8 mouse cellular contexts compared by ENCODE assay signal in genomic region chr4:114821567-114822192, GRCm38 (mm10). TPM values are rescaled to one million over a fixed set of nuclear protein-coding genes. Genes with fewer than 3 reads are reported as not detected.
DNase-seq lines count a peak whose midpoint lies in the region; ATAC-seq and TF ChIP-seq lines count a peak whose summit lies in the region.

Gene Gm12830, plus strand, starts transcription at chr4:114821722.

- 1% methylated on average over 51 of the region's 51 CpGs for WGBS in forebrain, embryonic 16.5 days
- 3% methylated on average over 51 of the region's 51 CpGs for WGBS in large intestine, adult 2 months

- no peak for TF ChIP-seq CTCF in ES-Bruce4 (IDR thresholded peaks at IDR 0.05; ENCODE audit: low read depth, low read length)

- no peak for TF ChIP-seq POLR2A in ES-Bruce4 (IDR thresholded peaks at IDR 0.05; ENCODE audit: insufficient read depth, low read length)

- intact Hi-C loops in heart, postnatal 25 days (cut with DNase I), result no loop called here

- H3K9me3 ChIP-seq in ES-Bruce4 (replicated peaks; ENCODE audit: control insufficient read depth, insufficient read depth, low read length, poor library complexity, severe bottlenecking), result no peaks in the 10 kb centered on the region
- H3K9me3 ChIP-seq in forebrain, embryonic 16.5 days (ENCODE audit: control insufficient read depth, low read length), result no peaks in the 10 kb centered on the region

- no peaks in the 10 kb centered on the region for H3K36me3 ChIP-seq in ES-Bruce4 (ENCODE audit: control insufficient read depth, insufficient read depth, low read length, poor library complexity, severe bottlenecking)
- no peaks in the 10 kb centered on the region for H3K36me3 ChIP-seq in forebrain, embryonic 16.5 days (ENCODE audit: control insufficient read depth, insufficient read depth)

- peak; percentile 68 for ATAC-seq in forebrain, embryonic 16.5 days

- H3K27me3 ChIP-seq in ES-Bruce4 (ENCODE audit: control insufficient read depth, insufficient read depth, low read length, poor library complexity, severe bottlenecking), result no peaks in the 10 kb centered on the region
- peaks cover 38% of the 10 kb centered on the region for H3K27me3 ChIP-seq in forebrain, embryonic 16.5 days (replicated peaks; ENCODE audit: control insufficient read depth, insufficient read depth, low read length)

- no peak for TF ChIP-seq EP300 in ES-Bruce4 (IDR thresholded peaks at IDR 0.05; ENCODE audit: insufficient read depth, low read depth, low read length)

- H3K4me3 ChIP-seq in ES-Bruce4 (ENCODE audit: low read depth, low read length), result peak within 1 kb of the TSS; percentile 34
- peak within 1 kb of the TSS; percentile 54 for H3K4me3 ChIP-seq in forebrain, embryonic 16.5 days (replicated peaks; ENCODE audit: low read length)

- DNase-seq in cerebellum, adult 11 months, result peak; percentile 3
- peak; percentile 10 for DNase-seq in heart, postnatal 25 days (ENCODE audit: low spot score)
- DNase-seq in large intestine, adult 2 months (ENCODE audit: low read depth, low spot score), result peak; percentile 21
- DNase-seq in lung, adult 18-20 months, result peak; percentile 44 to 49
- peak; percentile 57 for DNase-seq in ovary, postnatal 14 days (ENCODE audit: low spot score)
- DNase-seq in MN1 (ENCODE audit: low spot score), result no peak

- H3K27ac ChIP-seq in ES-Bruce4 (ENCODE audit: insufficient read depth, low read length), result no peak within 1 kb of the TSS
- peak within 1 kb of the TSS; percentile 28 for H3K27ac ChIP-seq in forebrain, embryonic 16.5 days (ENCODE audit: low read length)

- no peaks in the 10 kb centered on the region for H3K4me1 ChIP-seq in ES-Bruce4 (ENCODE audit: control insufficient read depth, insufficient read depth, low read length)
- peaks cover 22% of the 10 kb centered on the region for H3K4me1 ChIP-seq in forebrain, embryonic 16.5 days (replicated peaks; ENCODE audit: control insufficient read depth, insufficient read depth, low read length)

- H3K9ac ChIP-seq in ES-Bruce4 (ENCODE audit: low read depth, poor library complexity, severe bottlenecking), result peak within 1 kb of the TSS; percentile 24; the same call in 1 of the 2 replicates
- H3K9ac ChIP-seq in forebrain, embryonic 16.5 days (replicated peaks; ENCODE audit: low read depth, low read length), result peak within 1 kb of the TSS; percentile 61

- H3K4me2 ChIP-seq in forebrain, embryonic 16.5 days (ENCODE audit: low read length), result peak within 1 kb of the TSS; percentile 80

RNA-seq across cellular contexts. Expression of gene Gm12830, which starts in this region (rescaled TPM):
- polyA plus RNA-seq in ES-Bruce4 (2011; ENCODE audit: insufficient read depth, insufficient read length, low read depth, missing spikeins), result not detected in 2 replicates
- not detected in 2 replicates for polyA plus RNA-seq in forebrain, embryonic 16.5 days (2015; fragmentation: Nextera tagmentation; extraction: Ambion mirVana)
- not detected for total RNA-seq in heart, postnatal 25 days (2021)
- not detected in 2 replicates for polyA plus RNA-seq in large intestine, adult 2 months (2012; rRNA removed)

Comparison
In these comparisons a context has a peak if more than half of its experiments do, and no peak if none do; other contexts are left out.
1. Peak in ATAC-seq, H3K4me3 ChIP-seq, H3K27ac ChIP-seq, H3K9ac ChIP-seq and H3K4me2 ChIP-seq in forebrain, embryonic 16.5 days; RNA of the gene not detected or under 1 TPM.
2. Peak in DNase-seq in heart, postnatal 25 days; RNA of the gene not detected or under 1 TPM.
3. Peak in DNase-seq in large intestine, adult 2 months; RNA of the gene not detected or under 1 TPM.